Mouse (Mus musculus): Measurements from ENCODE around the gene BC017158.

The BC017158 gene

DNA sequence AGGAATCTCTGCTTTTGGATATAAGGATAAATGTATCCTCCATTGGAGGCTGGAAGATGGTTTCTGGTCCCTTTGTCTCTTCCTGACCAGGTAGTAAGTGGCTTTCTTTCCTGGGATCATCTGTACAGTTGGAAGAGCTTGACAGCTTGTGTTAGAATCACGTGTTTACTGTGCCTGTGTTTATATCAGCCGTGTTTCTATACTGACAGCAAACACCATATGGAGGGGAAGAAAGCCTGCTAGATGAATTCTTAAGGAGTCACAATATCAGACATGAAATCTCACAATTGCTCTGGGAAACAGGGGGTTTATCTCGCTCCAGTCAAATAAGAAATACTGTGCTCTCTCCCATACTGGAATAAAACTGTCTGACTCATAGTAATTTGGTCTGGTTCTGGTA lies 11.2 kb upstream of the BC017158 start:
- in situ Hi-C loops (cut with MseI, MboI), result no loop called here

GRCm38 (mm10) chr7:128307851-128308250 lies 9.9 kb upstream of the BC017158 start:
- in situ Hi-C loops (cut with MseI, MboI), result no loop called here

- in situ Hi-C loops (cut with MseI, MboI), result no loop called here
Observed at GRCm38 (mm10) chr7:128304907-128305306, 6.9 kb upstream of the BC017158 start.

- in situ Hi-C loops (cut with MseI, MboI), result no loop called here
Observed at GRCm38 (mm10) chr7:128304198-128304597, 6.2 kb upstream of the BC017158 start.

GRCm38 (mm10) chr7:128302151-128302550 lies 4.2 kb upstream of the BC017158 start:
- in situ Hi-C loops (cut with MseI, MboI), result no loop called here

- in situ Hi-C loops (cut with MseI, MboI), result no loop called here
Observed at GRCm38 (mm10) chr7:128300952-128301351, 3.0 kb upstream of the BC017158 start.

DNA sequence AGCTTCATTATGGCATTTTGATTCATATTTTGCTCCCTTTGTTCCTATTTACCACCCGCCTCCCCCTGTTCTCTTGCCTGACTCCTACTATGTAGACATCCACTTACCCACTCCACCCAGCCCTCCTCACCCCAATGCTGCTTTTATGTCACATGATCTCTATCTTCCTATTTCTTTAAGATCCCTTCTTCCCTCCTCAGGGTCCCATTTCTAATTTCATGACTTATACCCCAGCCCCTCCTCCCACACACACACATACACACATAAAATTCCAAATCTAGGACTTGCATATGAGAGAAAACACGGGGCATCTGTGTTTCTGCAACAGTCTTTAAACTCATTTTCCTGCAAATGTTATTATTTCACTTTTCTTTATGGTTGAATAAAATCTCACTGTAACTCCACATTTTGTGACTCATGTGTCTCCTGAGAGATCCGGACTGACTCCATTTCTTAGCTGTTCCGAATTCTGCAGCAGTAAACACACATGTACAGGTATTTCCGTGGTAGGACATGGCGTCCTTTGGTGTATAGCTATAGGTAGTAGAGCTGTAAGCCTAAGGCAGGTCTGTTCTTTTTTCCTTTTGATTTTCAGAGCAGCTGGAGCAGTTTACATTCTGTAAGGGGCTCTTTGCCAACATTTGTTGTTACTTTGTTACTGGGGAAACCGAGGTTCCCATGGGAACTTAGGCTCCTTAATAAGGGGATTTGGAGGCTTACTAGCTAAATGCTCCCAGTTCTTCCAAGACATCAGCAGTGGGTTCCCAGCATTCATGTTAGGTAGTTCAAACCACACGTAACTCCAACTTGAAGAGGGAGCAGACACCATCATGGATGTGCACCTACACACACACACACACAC lies 742 bp upstream of the BC017158 start:
- in situ Hi-C loops (cut with MseI, MboI), result no loop called here

GRCm38 (mm10) chr7:128297291-128297616 lies 716 bp downstream of the BC017158 start:
- in situ Hi-C loops (cut with MseI, MboI), result no loop called here

GRCm38 (mm10) chr7:128296514-128296913 lies 1.5 kb downstream of the BC017158 start:
- in situ Hi-C loops (cut with MseI, MboI), result no loop called here

DNA sequence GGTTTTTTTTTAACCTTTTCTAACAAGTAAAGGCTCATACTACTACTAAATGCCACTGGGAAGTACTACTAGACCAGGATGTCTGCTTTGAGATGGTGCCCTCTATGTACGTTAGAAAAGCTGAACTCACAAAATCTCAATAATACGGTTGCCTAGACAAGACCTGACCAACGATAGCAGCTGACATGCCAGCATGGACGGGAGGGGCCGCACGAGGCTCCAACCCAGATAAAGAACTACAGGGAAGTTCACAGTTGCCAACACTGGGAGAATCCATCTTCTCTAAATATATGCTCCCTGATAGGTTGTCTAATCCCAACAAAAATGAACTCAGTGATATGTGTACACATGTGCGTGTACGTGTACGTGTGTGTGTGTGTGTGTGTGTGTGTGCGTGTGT lies 3.2 kb downstream of the BC017158 start:
- in situ Hi-C loops (cut with MseI, MboI), result no loop called here

- in situ Hi-C loops (cut with MseI, MboI), result no loop called here
Observed at GRCm38 (mm10) chr7:128288923-128289544, 8.9 kb downstream of the BC017158 start.

DNA sequence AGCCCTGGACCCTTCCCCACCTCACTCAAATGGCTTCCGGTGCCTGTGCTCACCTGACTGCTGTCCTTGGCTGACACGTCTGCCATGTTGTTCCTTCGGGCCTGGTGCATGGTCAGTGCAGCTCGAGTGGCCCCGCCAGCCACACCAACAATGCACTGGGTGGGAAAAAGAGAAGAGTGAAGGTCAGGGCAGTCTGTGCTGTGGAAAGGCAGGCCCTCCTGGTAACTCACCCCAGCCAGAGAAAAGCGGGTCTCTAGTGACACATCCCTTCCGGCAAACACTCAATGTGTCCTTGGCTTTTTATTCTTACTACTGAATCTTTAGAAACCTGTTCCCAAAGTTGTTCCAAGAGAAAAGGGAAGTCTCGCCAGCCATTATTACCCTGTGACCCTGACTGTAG lies 12.9 kb downstream of the BC017158 start:
- in situ Hi-C loops (cut with MseI, MboI), result no loop called here

DNA sequence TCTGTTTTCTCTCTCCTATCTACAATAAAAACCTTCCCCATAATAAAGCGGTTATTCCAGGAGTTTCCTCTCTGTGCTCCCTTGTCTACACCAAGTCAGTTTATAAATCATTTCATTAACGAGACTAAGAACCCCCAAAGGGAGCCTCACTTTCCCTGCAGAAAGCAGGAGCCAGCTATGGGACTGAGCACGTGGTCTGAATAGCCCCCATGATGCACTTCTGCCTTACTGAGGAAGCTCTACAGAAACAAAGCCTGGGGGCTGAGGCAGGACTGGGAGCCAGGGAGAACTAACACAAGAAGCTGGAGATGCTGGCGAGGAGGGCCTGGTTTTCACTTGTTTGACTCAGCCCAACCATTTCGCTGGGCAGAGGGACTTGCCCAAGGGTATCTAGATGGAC lies 13.9 kb downstream of the BC017158 start:
- in situ Hi-C loops (cut with MseI, MboI), result no loop called here

DNA sequence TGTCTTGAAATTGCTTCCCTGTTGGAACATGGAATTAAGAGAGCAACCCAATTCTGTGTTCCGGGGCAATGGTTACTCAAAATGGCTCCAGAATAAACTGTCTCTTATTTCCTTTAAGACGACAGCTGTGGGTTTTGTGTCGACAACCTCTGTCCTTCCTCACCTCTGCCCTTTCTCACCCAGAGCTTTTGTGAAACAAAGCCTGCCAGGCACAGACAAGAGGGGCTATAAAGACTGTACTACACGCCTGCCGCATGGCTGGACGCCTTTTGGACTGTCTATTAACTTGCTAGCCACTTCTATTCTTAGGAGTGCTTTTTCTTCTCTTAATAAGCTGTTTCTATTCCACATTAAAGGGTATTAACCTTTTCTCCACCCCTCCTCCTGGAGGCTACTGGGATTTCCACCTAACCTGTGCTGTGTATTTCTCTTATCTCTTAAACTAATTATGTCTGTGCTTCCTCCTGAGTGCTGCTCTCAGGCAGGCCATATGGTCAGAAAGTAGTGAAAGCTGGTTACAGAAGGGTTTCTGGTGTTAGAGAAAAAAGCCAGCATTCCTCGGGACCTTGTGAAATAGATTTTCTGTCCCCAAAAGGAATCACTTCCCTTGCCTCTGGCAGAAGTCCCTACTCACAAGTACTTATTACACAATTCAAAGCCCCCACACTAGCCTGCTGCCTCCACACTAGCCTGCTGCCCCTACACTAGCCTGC lies 15.3 kb downstream of the BC017158 start:
- in situ Hi-C loops (cut with MseI, MboI), result no loop called here

GRCm38 (mm10) chr7:128281765-128282164 lies 16.2 kb downstream of the BC017158 start:
- in situ Hi-C loops (cut with MseI, MboI), result no loop called here

DNA sequence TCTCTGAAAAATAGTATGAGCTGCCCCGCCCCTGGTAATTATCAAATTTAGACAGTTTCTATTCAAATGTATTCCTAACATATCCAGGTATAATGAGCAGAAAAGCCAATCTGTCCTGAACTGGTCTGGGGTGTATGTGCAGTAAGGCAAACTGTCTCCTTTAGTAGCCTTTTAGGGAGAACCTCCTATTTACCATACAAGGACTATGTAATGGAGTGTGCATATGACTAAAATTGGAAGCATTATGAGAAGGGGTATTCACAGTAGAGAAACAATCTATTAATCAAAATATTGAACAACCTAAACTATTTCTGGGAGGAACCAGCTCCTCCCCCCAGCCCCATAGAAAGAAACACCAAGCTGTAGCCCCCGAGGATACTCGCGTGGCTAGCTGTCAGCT lies 18.2 kb downstream of the BC017158 start:
- in situ Hi-C loops (cut with MseI, MboI), result no loop called here

- in situ Hi-C loops (cut with MseI, MboI), result no loop called here
Observed at GRCm38 (mm10) chr7:128276051-128276450, 21.9 kb downstream of the BC017158 start.

GRCm38 (mm10) chr7:128271496-128271895 lies 26.5 kb downstream of the BC017158 start:
- in situ Hi-C loops (cut with MseI, MboI), result no loop called here

DNA sequence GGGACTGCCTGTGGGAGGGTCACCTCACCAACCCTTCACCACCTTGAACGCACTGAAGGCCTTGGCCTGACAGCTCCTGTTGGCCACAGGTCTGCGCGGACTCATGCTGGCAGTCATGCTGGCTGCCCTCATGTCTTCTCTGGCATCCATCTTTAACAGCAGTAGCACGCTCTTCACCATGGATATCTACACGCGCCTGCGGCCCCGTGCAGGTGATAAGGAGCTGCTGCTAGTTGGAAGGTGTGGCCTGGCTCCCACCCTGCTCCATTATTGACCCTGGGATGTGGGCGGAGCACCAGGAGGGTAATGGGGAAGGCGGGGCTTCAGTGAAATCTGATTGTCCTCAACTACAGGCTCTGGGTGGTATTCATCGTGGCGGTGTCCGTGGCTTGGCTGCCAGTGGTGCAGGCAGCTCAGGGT lies 27.5 kb downstream of the BC017158 start:
- in situ Hi-C loops (cut with MseI, MboI), result no loop called here

DNA sequence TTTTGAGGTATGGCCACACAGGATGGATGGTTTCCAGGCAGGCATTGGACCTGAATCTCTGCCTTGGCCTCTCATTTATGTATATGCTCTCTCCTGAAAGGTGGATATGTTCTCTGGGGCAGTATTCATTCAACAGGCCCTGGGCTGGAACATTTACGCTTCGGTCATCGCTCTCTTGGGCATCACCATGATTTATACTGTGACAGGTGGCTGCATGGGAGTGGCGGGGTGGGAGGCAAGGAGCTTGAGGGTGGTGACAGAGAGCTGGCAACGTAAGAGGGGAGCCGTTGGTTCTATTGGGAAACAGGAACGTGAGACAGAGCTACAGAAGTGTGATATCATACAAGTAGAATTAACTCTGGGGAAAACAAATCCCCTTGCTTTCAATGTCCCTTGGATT lies 30.2 kb downstream of the BC017158 start:
- in situ Hi-C loops (cut with MseI, MboI), result no loop called here

- in situ Hi-C loops (cut with MseI, MboI), result no loop called here
Observed at GRCm38 (mm10) chr7:128267391-128267790, 30.6 kb downstream of the BC017158 start.

GRCm38 (mm10) chr7:128266056-128266455 lies 31.9 kb downstream of the BC017158 start:
- in situ Hi-C loops (cut with MseI, MboI), result no loop called here

DNA sequence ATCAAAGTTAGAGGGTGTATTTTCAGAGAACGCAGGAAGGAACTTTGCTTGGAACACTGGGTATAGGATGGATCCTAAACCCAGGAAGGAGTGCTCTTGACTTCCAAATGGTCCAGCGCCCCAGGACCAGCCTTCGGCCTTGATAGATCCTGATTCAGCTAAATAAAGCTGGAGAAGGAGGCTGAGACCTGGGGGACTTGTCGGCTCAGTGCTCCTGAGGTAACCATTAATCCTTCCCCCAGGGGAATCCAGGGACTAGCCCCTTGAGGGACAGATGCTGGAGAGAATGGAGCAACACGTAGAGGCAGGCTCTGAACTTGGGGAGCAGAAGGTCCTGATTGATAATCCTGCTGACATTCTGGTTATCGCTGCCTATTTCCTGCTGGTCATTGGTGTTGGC lies 32.6 kb downstream of the BC017158 start, which contains the start of gene Slc5a2:
Slc5a2 (plus strand) TSS at position 247 of the 400 bp plus-strand sequence.
- in situ Hi-C loops (cut with MseI, MboI), result no loop called here
